Mouse (Mus musculus) lung, postnatal 25 days (tissue): ENCODE results near the gene Serpinc1.
"Not testable (repeated sequence)": the region's sequence is repeated elsewhere in the genome, so short reads cannot be mapped to it uniquely, and the experiment has no call there.

ENCODE experiments used
- DNase-seq: peaks from one replicate; pipeline ENCODE4 v3.0.0; 2022; ENCODE audit warnings: low spot score

The Serpinc1 gene

GRCm38 (mm10) chr1:160978071-160978735 is at the start of gene Serpinc1:
TSS of gene Serpinc1 (plus strand) at chr1:160978585.
- DNase-seq: no peak

- DNase-seq: no peak
Observed at GRCm38 (mm10) chr1:160931320-160931719, 47.1 kb upstream of the Serpinc1 start.

- DNase-seq: peak; percentile 25
Observed at GRCm38 (mm10) chr1:160933896-160934482, 44.4 kb upstream of the Serpinc1 start.

GRCm38 (mm10) chr1:160935551-160935950 is 42.8 kb upstream of the Serpinc1 start:
- no peak for DNase-seq

GRCm38 (mm10) chr1:160963199-160963598 is 15.2 kb upstream of the Serpinc1 start:
- DNase-seq: no peak

GRCm38 (mm10) chr1:160967268-160967667 is 11.1 kb upstream of the Serpinc1 start:
- no peak for DNase-seq

GRCm38 (mm10) chr1:160968643-160969042 is 9.7 kb upstream of the Serpinc1 start:
- no peak for DNase-seq

GRCm38 (mm10) chr1:160980021-160980420 is 1.6 kb downstream of the Serpinc1 start:
- no peak for DNase-seq

GRCm38 (mm10) chr1:160980537-160981234 is 2.3 kb downstream of the Serpinc1 start:
- DNase-seq: no peak

GRCm38 (mm10) chr1:160981337-160981736 is 3.0 kb downstream of the Serpinc1 start:
- no peak for DNase-seq

- no peak for DNase-seq
Observed at GRCm38 (mm10) chr1:160982887-160983286, 4.5 kb downstream of the Serpinc1 start.

- not testable (repeated sequence) for DNase-seq
Observed at GRCm38 (mm10) chr1:160984731-160985130, 6.3 kb downstream of the Serpinc1 start.

- DNase-seq: no peak
Observed at GRCm38 (mm10) chr1:160985477-160985876, 7.1 kb downstream of the Serpinc1 start.

- no peak for DNase-seq
Observed at GRCm38 (mm10) chr1:160986881-160987635, 8.7 kb downstream of the Serpinc1 start.

- no peak for DNase-seq
Observed at GRCm38 (mm10) chr1:160989395-160989794, 11.0 kb downstream of the Serpinc1 start.

GRCm38 (mm10) chr1:160993851-160994250 is 15.5 kb downstream of the Serpinc1 start:
- DNase-seq: no peak

- DNase-seq: no peak
Observed at GRCm38 (mm10) chr1:161004942-161005341, 26.6 kb downstream of the Serpinc1 start.

GRCm38 (mm10) chr1:161005526-161005925 is 27.1 kb downstream of the Serpinc1 start:
- DNase-seq: no peak

GRCm38 (mm10) chr1:161006471-161006870 is 28.1 kb downstream of the Serpinc1 start:
- DNase-seq: no peak

- no peak for DNase-seq
Observed at GRCm38 (mm10) chr1:161008038-161008437, 29.7 kb downstream of the Serpinc1 start.

GRCm38 (mm10) chr1:161010436-161010835 is 32.1 kb downstream of the Serpinc1 start:
- DNase-seq: no peak

GRCm38 (mm10) chr1:161016378-161016777 is 38.0 kb downstream of the Serpinc1 start:
- no peak for DNase-seq
